Mouse (Mus musculus): Measurements from ENCODE around the gene Kcne4.

Kcne4 gene

GRCm38 (mm10) chr1:78854306-78854705, 37.7 kb downstream of the Kcne4 start:
- no peak for DNase-seq (ENCODE audit: extremely low read depth, insufficient read length, low spot score)

GRCm38 (mm10) chr1:78859573-78859972, 43.0 kb downstream of the Kcne4 start:
- no peak for DNase-seq (ENCODE audit: extremely low read depth, insufficient read length, low spot score)

GRCm38 (mm10) chr1:78860056-78860455, 43.5 kb downstream of the Kcne4 start:
- DNase-seq (ENCODE audit: extremely low read depth, insufficient read length, low spot score), result no peak

- DNase-seq (ENCODE audit: extremely low read depth, insufficient read length, low spot score), result no peak
Measured at GRCm38 (mm10) chr1:78862281-78862680, 45.7 kb downstream of the Kcne4 start.

GRCm38 (mm10) chr1:78863833-78864232, 47.3 kb downstream of the Kcne4 start:
- no peak for DNase-seq (ENCODE audit: extremely low read depth, insufficient read length, low spot score)

- DNase-seq (ENCODE audit: extremely low read depth, insufficient read length, low spot score), result no peak
Measured at GRCm38 (mm10) chr1:78864351-78864750, 47.8 kb downstream of the Kcne4 start.

GRCm38 (mm10) chr1:78864799-78865346, 48.3 kb downstream of the Kcne4 start:
- no peak for DNase-seq (ENCODE audit: extremely low read depth, insufficient read length, low spot score)

GRCm38 (mm10) chr1:78865991-78866390, 49.4 kb downstream of the Kcne4 start:
- DNase-seq (ENCODE audit: extremely low read depth, insufficient read length, low spot score), result no peak

GRCm38 (mm10) chr1:78866455-78866854, 49.9 kb downstream of the Kcne4 start:
- no peak for DNase-seq (ENCODE audit: extremely low read depth, insufficient read length, low spot score)
